Mouse (Mus musculus) midbrain, embryonic 12.5 days (tissue): ENCODE measurements around the gene Frem1. TPM values are rescaled to one million over a fixed set of nuclear protein-coding genes. Genes with fewer than 3 reads are reported as not detected.

Source experiments
- ATAC-seq: fragments of 200-750 bp; cut with Nextera tagmentation; 2 replicates; pipeline ENCODE4 v1.8.0; 2017; ENCODE audit warnings: low read depth, moderate TSS enrichment, moderate library complexity; ENCODE audit not compliant: low FRiP score
- H3K27ac ChIP-seq: fragments of 300-500 bp; sonication (generic); replicated peaks from 2 replicates; pipeline ENCODE4 v1.5.1; 2016; ENCODE audit warnings: mild to moderate bottlenecking
- H3K27me3 ChIP-seq: fragments of 300-500 bp; sonication (generic); 2 replicates; pipeline ENCODE4 v1.6.1; 2016; ENCODE audit warnings: mild to moderate bottlenecking
- H3K36me3 ChIP-seq: fragments of 300-500 bp; sonication (generic); 2 replicates; pipeline ENCODE4 v1.6.1; 2016
- H3K4me1 ChIP-seq: fragments of 300-500 bp; sonication (generic); 2 replicates; pipeline ENCODE4 v1.6.1; 2016
- H3K4me2 ChIP-seq: fragments of 300-500 bp; sonication (generic); replicated peaks from 2 replicates; pipeline ENCODE4 v1.6.1; 2016; ENCODE audit warnings: mild to moderate bottlenecking, moderate library complexity
- H3K4me3 ChIP-seq: fragments of 300-500 bp; sonication (generic); 2 replicates; pipeline ENCODE4 v1.5.1; 2016; ENCODE audit warnings: mild to moderate bottlenecking
- H3K9ac ChIP-seq: fragments of 300-500 bp; sonication (generic); replicated peaks from 2 replicates; pipeline ENCODE4 v1.6.1; 2016; ENCODE audit warnings: mild to moderate bottlenecking, moderate library complexity
- H3K9me3 ChIP-seq: fragments of 300-500 bp; sonication (generic); 2 replicates; pipeline ENCODE4 v1.6.1; 2016; ENCODE audit warnings: mild to moderate bottlenecking
- WGBS: fragments of 180-500 bp; shearing (Covaris S2); methylation state at CpG from one replicate; pipeline ENCODE4 v1.1.7; 2016; 5-methylcytosine and 5-hydroxymethylcytosine counted together
- polyA plus RNA-seq: library from polyadenylated mRNA; unstranded; fragments of >200 nt; fragmentation: Nextera tagmentation; extraction: Ambion mirVana; gene quantifications from 2 replicates; pipeline ENCODE4 v1.2.1, GENCODE M21; 2016

Gene Frem1
- polyA plus RNA-seq, 1 experiment from 2014 or later = 7.4 TPM

DNA sequence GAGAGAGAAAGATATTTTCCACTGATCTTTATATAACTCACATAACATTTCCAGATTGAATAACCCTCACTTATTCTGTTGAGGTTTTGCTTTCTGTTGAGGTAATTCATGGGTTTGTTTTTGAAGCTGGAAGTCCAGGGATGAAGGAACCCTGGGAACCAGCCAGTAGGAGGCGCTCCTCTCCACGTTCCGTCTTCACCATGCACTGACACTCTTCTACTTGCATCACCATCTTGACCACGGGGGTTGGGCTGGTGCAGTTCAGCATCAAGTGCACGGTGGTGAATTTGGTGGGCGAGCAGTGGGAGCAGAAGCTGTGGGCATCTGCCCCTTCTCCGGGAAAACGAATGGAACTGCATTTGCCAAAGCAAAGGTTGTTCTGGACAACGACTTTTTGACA is 169.6 kb downstream of the Frem1 start:
- Histone ChIP-seq H3K27ac (no peak overlapping the region), H3K27me3 (no peaks in the 10 kb centered on the region), H3K9ac (no peak overlapping the region), H3K4me2 (no peak overlapping the region), H3K36me3 (no peaks in the 10 kb centered on the region), H3K4me3 (no peak overlapping the region), H3K9me3 (no peaks in the 10 kb centered on the region), H3K4me1 (peaks cover 5% of the 10 kb centered on the region; the same call in 1 of the 2 replicates)
- 82% methylated on average over 9 of the region's 9 CpGs for WGBS
- ATAC-seq = no peak

DNA sequence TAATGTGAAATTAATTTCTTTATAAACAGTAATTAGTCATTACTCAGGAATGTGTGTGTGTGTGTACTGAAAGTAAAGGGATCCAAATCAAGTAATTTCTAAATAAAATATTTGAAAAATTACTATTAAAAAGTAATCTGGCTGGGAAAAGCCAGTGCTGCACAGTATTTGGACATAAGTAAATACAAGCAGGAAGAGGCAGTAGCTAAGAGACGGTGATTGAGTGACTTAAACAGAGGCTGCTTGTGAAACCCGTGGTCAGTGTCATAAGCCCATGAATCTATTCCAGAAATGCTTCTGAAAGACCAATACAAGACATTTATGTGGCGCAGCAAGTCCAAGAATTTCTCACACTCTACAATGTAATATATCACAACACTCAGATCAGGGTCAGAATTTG is 170.8 kb downstream of the Frem1 start:
- Histone ChIP-seq H3K4me1 (peaks cover 5% of the 10 kb centered on the region; the same call in 1 of the 2 replicates), H3K9me3 (no peaks in the 10 kb centered on the region), H3K4me2 (no peak overlapping the region), H3K27me3 (no peaks in the 10 kb centered on the region), H3K27ac (no peak overlapping the region), H3K4me3 (no peak overlapping the region), H3K9ac (no peak overlapping the region), H3K36me3 (no peaks in the 10 kb centered on the region)
- WGBS = 90% methylated on average over 3 of the region's 3 CpGs
- no peak for ATAC-seq

DNA sequence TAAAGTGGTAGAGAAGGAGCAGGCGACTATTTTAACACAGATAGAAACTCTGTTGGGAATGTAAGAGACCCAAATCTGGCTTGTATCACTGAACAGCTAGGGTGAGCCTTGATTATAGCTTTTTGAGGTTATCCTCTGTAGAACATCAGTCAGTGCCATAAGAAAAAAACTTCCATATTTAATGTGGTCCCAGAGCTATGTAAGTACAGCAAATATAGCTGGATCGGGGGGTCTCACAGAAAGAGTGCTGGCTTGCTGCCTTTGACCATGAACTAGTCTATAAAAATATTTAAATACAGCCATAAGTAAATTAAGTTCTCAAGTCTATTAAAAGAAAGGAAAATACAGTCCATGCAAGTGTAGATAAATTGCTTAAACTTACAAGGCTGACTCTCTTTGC is 171.9 kb downstream of the Frem1 start:
- Histone ChIP-seq H3K4me1 (peaks cover 5% of the 10 kb centered on the region; the same call in 1 of the 2 replicates), H3K27me3 (no peaks in the 10 kb centered on the region), H3K4me2 (no peak overlapping the region), H3K4me3 (no peak overlapping the region), H3K9ac (no peak overlapping the region), H3K36me3 (no peaks in the 10 kb centered on the region), H3K9me3 (no peaks in the 10 kb centered on the region), H3K27ac (no peak overlapping the region)
- no peak for ATAC-seq
- WGBS = 88% methylated on average over 2 of the region's 2 CpGs

DNA sequence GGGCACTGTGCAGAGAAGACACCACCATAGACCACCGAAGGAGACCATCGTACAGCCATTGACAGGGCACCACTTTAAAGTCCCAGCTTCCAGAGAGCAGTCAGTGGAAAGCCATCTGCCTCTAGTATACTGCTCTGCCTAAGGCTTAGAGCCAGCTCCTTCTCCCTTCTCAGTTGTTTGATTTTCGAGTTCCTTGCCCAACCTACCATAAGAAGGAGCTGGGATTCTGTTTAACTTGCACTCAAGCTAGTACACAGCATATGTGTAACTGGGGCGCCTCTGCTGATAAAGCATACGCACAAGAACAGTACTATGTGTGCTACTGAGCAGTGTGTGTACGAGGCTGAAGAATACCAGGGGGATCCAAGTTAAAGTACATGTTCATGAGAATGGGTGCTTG is 173.0 kb downstream of the Frem1 start:
- no peak overlapping the region for H3K9ac ChIP-seq
- H3K27me3 ChIP-seq = no peaks in the 10 kb centered on the region
- H3K27ac ChIP-seq = no peak overlapping the region
- no peak for ATAC-seq
- H3K4me3 ChIP-seq = no peak overlapping the region
- H3K4me2 ChIP-seq = no peak overlapping the region
- WGBS = 86% methylated on average over 6 of the region's 6 CpGs
- H3K9me3 ChIP-seq = no peaks in the 10 kb centered on the region
- H3K4me1 ChIP-seq = no peaks in the 10 kb centered on the region
- H3K36me3 ChIP-seq = no peaks in the 10 kb centered on the region

DNA sequence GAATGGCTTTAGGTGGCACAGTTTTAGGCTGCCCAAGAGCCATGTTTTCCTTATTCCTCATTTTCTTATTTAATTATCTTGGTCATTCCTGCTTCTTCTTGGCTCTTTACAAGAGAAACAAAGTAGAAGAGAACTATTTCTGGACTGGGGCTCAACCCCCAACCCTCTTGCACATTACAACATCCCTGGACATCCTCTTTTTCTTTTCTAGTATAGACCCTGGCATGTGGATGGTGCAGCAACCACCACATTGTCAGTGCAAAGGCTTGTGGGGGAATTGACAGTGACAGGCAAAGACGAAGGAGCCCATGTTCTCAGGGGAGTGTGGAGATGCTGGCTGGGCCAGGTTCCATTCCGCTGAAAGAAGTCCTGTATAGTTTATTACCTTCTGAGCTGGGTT is 175.5 kb downstream of the Frem1 start:
- Histone ChIP-seq H3K4me2 (no peak overlapping the region), H3K36me3 (no peaks in the 10 kb centered on the region), H3K9ac (no peak overlapping the region), H3K9me3 (no peaks in the 10 kb centered on the region), H3K27me3 (no peaks in the 10 kb centered on the region), H3K4me3 (no peak overlapping the region), H3K27ac (no peak overlapping the region), H3K4me1 (peaks cover 7% of the 10 kb centered on the region)
- ATAC-seq = no peak
- 90% methylated on average over 2 of the region's 2 CpGs for WGBS

DNA sequence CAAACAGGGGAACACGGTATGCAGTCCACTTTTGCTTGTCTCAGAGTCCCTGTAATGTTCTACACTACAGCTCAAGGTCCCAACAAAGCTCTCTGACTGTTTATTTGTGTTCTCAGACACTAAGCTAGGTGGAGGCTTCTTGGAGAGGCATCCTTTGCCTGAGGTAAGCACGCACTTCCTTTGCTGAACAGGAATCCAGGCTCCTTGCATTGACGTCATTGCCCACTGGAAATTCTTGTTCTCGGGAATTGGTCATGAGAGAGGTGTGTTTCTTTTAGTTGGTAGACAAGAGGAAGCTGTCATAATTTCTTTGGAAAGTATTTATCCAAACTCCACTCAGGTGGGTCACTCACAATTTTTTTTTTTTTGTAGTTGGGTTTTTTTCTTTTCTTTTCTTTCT is 176.6 kb downstream of the Frem1 start:
- no peak for ATAC-seq
- WGBS = 77% methylated on average over 4 of the region's 4 CpGs
- peaks cover 7% of the 10 kb centered on the region for H3K4me1 ChIP-seq
- no peaks in the 10 kb centered on the region for H3K36me3 ChIP-seq
- no peak overlapping the region for H3K9ac ChIP-seq
- H3K4me3 ChIP-seq = no peak overlapping the region
- no peak overlapping the region for H3K27ac ChIP-seq
- H3K27me3 ChIP-seq = no peaks in the 10 kb centered on the region
- no peaks in the 10 kb centered on the region for H3K9me3 ChIP-seq
- H3K4me2 ChIP-seq = no peak overlapping the region

DNA sequence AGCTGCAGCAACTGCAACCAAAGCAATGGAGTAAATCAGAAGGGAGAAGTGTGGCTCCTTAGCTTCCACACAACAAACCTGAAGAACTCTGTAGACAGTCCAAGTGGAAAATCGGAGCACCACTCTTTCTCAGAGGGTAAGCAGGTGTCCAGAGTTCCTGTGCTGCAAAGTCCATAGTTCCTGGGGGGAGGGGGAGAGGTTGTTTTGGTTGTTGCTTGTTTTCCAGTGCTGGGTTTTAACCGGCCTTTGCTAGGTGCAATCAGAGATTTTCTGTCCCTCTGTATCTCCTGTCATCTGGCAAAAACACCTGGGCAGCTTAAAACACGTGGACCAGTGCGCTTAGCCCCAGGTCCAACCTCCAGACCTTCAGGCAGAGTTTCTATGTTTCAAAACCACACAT is 177.3 kb downstream of the Frem1 start:
- ATAC-seq = no peak
- H3K27me3 ChIP-seq = no peaks in the 10 kb centered on the region
- no peak overlapping the region for H3K4me2 ChIP-seq
- no peaks in the 10 kb centered on the region for H3K36me3 ChIP-seq
- no peak overlapping the region for H3K4me3 ChIP-seq
- H3K27ac ChIP-seq = no peak overlapping the region
- H3K9ac ChIP-seq = no peak overlapping the region
- peaks cover 7% of the 10 kb centered on the region for H3K4me1 ChIP-seq
- WGBS = 66% methylated on average over 4 of the region's 4 CpGs
- H3K9me3 ChIP-seq = no peaks in the 10 kb centered on the region

DNA sequence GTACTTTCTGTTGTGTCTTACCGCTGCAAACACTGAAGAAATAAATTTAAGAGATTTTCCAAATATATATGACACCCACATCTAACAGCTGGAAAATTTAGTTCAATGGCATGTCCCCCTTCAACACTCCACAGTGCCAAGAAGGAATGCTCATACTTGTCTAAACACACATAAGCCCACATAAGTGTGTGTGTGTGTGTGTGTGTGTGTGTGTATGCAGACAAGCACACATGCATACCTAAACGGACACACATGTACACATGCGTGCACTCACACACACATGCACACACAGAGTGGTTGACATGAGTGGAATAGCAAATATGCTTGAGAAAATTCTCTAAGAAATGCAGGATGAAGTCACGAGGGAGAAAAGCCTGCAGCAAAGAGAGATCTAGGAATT is 179.6 kb downstream of the Frem1 start:
- Histone ChIP-seq H3K4me2 (no peak overlapping the region), H3K4me3 (no peak overlapping the region), H3K27ac (no peak overlapping the region), H3K4me1 (peaks cover 7% of the 10 kb centered on the region), H3K9ac (no peak overlapping the region), H3K36me3 (no peaks in the 10 kb centered on the region), H3K27me3 (no peaks in the 10 kb centered on the region), H3K9me3 (no peaks in the 10 kb centered on the region)
- whole genome bisulfite sequencing = 82% methylated on average over 4 of the region's 4 CpGs
- ATAC-seq = no peak

DNA sequence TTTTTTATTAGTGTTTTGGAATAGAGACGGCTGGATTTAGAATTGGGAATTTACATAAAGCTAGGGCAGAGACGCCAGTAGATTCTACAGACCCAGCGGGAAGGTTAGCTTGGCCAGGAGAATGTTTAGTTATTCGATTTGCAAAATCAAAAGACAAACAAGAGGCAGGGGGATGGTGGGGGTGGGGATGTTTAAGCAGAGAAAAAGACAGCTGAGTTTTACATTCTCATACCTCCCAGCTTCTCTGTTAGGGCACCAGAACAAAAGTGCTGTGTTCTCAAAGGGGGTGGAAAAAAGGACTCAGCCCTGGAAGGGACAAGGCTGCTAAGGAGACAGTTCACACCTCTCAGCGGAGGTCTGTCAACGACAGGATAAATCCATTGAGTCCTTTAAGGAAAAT is 180.0 kb downstream of the Frem1 start:
- Histone ChIP-seq H3K36me3 (no peaks in the 10 kb centered on the region), H3K27ac (no peak overlapping the region), H3K27me3 (no peaks in the 10 kb centered on the region), H3K4me2 (no peak overlapping the region), H3K9me3 (no peaks in the 10 kb centered on the region), H3K9ac (no peak overlapping the region), H3K4me3 (no peak overlapping the region), H3K4me1 (peaks cover 7% of the 10 kb centered on the region)
- 39% methylated on average over 6 of the region's 6 CpGs for WGBS
- ATAC-seq = no peak

DNA sequence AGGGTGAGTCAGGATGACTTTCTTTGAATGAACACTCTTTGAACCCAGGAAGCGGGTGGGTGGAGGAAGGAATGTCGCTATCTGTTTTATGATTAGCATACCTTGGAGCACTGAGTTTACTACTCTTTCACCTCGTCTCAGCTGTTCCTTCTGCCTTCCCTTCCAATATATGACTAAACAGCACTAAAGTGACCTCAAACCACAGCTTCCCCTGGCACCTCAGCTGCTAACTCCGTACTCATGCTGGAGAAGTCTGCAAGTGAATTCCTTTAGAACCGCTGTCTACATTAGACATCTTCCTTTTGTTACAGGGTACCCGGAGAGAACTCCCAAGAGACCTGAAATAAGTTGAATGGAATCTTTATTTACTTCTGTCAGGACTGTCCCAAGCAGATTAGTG is 181.2 kb downstream of the Frem1 start:
- no peak overlapping the region for H3K9ac ChIP-seq
- no peaks in the 10 kb centered on the region for H3K27me3 ChIP-seq
- no peaks in the 10 kb centered on the region for H3K9me3 ChIP-seq
- 84% methylated on average over 6 of the region's 6 CpGs for WGBS
- no peak overlapping the region for H3K4me3 ChIP-seq
- no peak overlapping the region for H3K4me2 ChIP-seq
- peaks cover 7% of the 10 kb centered on the region for H3K4me1 ChIP-seq
- no peak overlapping the region for H3K27ac ChIP-seq
- no peaks in the 10 kb centered on the region for H3K36me3 ChIP-seq
- ATAC-seq = no peak

DNA sequence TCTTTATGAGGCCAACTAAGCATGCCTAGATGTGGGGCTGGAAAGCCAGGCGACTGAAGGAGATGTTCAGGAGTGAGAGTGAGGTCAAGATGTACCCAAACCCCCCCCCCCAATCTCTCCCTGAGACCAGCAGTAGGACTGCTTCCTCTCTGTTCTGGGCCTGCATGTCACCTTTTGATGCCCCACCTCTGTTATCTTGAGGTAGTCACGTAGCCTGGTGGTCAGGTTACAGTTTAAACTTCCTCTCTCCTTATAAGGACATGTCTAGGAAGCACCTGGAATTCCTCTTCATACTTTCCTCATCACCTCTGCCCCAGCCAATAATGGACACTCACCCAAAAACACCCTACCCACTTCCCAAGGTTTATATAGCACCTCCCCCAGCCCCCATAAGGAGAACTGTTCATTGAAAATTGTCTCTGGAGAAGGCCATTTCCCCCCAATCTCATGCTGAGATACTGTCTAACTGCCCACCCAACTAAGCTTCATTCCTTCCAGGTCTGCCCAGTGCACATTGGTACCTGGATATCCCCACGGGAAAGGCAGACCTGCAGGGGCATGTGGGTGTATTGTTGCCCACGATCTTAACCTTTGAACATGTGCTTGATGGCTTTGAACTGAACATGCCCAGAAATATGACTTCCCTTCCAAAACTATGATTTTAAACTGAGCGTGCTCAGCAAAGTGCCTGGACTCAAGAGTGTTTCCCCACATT is 184.3 kb downstream of the Frem1 start:
- 86% methylated on average over 5 of the region's 5 CpGs for WGBS
- Histone ChIP-seq H3K9ac (no peak overlapping the region), H3K4me3 (no peak overlapping the region), H3K4me2 (no peak overlapping the region), H3K27me3 (no peaks in the 10 kb centered on the region), H3K36me3 (no peaks in the 10 kb centered on the region), H3K27ac (no peak overlapping the region), H3K4me1 (peaks cover 7% of the 10 kb centered on the region), H3K9me3 (no peaks in the 10 kb centered on the region)
- ATAC-seq = no peak

DNA sequence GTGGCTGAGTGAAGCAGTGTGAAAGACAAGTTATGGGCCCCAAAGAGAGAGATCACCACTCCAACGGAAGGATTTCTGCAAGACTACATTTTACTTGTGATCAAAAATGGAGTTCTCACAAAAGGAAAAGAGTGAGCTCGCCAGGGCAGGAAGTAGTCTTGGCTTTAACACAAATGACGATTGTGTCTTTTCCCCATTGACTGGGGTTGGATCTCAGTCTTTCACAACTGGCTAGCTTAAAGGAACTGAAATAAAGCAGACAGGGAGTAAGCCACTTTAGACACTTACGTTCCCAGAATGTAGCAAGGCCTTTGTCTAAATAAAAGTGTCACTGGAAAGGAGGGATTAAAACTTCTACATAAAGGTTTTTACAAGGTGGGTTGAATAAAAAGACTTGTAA is 185.0 kb downstream of the Frem1 start:
- Histone ChIP-seq H3K4me3 (no peak overlapping the region), H3K4me1 (peaks cover 1% of the 10 kb centered on the region; the same call in 1 of the 2 replicates), H3K27me3 (no peaks in the 10 kb centered on the region), H3K27ac (no peak overlapping the region), H3K9ac (no peak overlapping the region), H3K9me3 (no peaks in the 10 kb centered on the region), H3K36me3 (no peaks in the 10 kb centered on the region), H3K4me2 (no peak overlapping the region)
- 39% methylated on average over 4 of the region's 4 CpGs for WGBS
- no peak for ATAC-seq
